Mouse (Mus musculus) forebrain, embryonic 16.5 days (tissue): ENCODE results near the gene Tnpo1. TPM values are rescaled to one million over a fixed set of nuclear protein-coding genes. Genes with fewer than 3 reads are reported as not detected.
"Not testable (repeated sequence)": the region's sequence is repeated elsewhere in the genome, so short reads cannot be mapped to it uniquely, and the experiment has no call there.

Experiments used
- ATAC-seq: fragments of 200-750 bp; cut with Nextera tagmentation; 2 replicates; pipeline ENCODE4 v1.8.0; 2017; ENCODE audit warnings: mild to moderate bottlenecking, moderate library complexity
- H3K27ac ChIP-seq: fragments of 300-500 bp; sonication (generic); 2 replicates; pipeline ENCODE4 v1.5.1; 2014; ENCODE audit warnings: low read length, control low read depth
- H3K27me3 ChIP-seq: fragments of 300-500 bp; sonication (generic); replicated peaks from 2 replicates; pipeline ENCODE4 v1.6.1; 2014; ENCODE audit warnings: low read length; ENCODE audit not compliant: control insufficient read depth, insufficient read depth
- H3K36me3 ChIP-seq: fragments of 300-500 bp; sonication (generic); 2 replicates; pipeline ENCODE4 v1.6.1; 2014; ENCODE audit not compliant: control insufficient read depth, insufficient read depth
- H3K4me1 ChIP-seq: fragments of 300-500 bp; sonication (generic); replicated peaks from 2 replicates; pipeline ENCODE4 v1.6.1; 2014; ENCODE audit warnings: low read length; ENCODE audit not compliant: control insufficient read depth, insufficient read depth
- H3K4me2 ChIP-seq: fragments of 300-500 bp; sonication (generic); 2 replicates; pipeline ENCODE4 v1.6.1; 2014; ENCODE audit warnings: mild to moderate bottlenecking, low read length, control low read depth
- H3K4me3 ChIP-seq: fragments of 300-500 bp; sonication (generic); replicated peaks from 2 replicates; pipeline ENCODE4 v1.5.1; 2014; ENCODE audit warnings: mild to moderate bottlenecking, low read length, control low read depth
- H3K9ac ChIP-seq: fragments of 300-500 bp; sonication (generic); replicated peaks from 2 replicates; pipeline ENCODE4 v1.6.1; 2014; ENCODE audit warnings: low read depth, low read length, control low read depth
- H3K9me3 ChIP-seq: fragments of 300-500 bp; sonication (generic); 2 replicates; pipeline ENCODE4 v1.6.1; 2016; ENCODE audit warnings: low read length; ENCODE audit not compliant: control insufficient read depth
- WGBS: fragments of 180-500 bp; shearing (Covaris S2); extraction: QIAGEN DNeasy Blood & Tissue Kit; methylation state at CpG from one replicate; pipeline ENCODE4 v1.1.7; 2014; 5-methylcytosine and 5-hydroxymethylcytosine counted together
- polyA plus RNA-seq: library from polyadenylated mRNA; unstranded; fragments of >200 nt; fragmentation: Nextera tagmentation; extraction: Ambion mirVana; gene quantifications from 2 replicates; pipeline ENCODE4 v1.2.1, GENCODE M21; 2015

The Tnpo1 gene
- polyA plus RNA-seq, 1 experiment from 2014 or later, result 52.1 TPM

DNA sequence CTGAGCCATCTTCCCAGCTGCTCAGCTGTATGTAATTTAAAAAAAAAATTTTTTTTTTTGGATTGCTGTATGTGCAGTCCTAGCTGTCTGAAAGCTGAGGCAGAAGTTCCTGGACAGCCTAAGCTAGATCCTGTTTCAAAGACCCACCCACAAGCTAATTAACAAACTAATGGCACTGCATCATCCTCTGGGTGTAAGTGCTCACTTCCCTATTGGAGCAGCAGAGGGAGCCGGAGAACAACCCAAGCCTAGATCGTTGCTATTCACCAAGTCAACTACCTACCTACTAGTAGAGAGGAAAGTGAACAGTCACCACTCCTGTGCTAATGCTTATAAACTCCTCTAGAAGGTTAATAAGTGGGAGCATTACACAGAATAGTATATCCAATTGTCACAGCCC lies 58.4 kb downstream of the Tnpo1 start:
- Histone ChIP-seq H3K27me3 (no peaks in the 10 kb centered on the region), H3K9ac (no peak overlapping the region), H3K4me1 (no peaks in the 10 kb centered on the region), H3K36me3 (peaks cover 21% of the 10 kb centered on the region), H3K27ac (no peak overlapping the region), H3K4me2 (no peak overlapping the region), H3K4me3 (no peak overlapping the region), H3K9me3 (no peaks in the 10 kb centered on the region)
- WGBS, result 52% methylated on average over 2 of the region's 2 CpGs
- peak; percentile 74 for ATAC-seq

DNA sequence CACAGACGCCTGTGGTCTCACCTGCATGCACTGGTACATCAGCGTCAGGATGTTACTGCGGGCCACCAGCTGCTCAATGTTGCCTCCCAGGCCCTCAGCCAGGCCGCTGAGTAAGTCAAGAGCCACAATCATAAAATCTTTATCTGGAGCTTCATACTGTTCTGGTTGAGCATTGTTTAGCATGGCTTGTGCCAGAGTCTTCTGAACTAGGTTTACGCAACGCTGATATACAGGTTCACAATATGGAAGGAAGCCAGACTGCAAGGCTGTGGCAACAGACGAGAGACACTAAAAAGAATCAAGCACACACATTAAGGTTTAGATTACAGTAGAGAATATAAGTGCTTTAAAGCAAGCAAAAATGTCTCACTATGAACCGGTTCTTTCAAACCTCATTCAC lies 70.9 kb downstream of the Tnpo1 start:
- WGBS, result 91% methylated on average over 8 of the region's 8 CpGs

DNA sequence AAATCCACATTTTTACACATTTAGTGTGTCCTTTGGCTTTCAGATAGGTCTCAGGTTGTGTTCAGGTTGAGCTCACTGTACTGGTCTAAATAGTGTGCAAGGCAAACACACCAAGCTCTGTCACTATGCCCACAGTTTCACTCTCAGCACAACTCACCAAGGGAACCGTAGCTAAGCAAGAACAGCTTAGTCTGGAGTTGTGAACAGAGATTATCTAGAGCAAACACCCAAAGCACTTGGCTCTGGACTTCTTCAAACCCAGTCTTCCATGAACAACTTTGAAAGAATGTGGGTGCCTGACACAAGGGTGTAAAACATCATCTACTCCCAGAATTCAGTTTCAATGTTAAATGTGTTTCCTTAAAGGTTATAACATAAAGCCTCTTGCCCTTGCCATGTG lies 80.4 kb downstream of the Tnpo1 start:
- no peak overlapping the region for H3K27ac ChIP-seq
- no peak overlapping the region for H3K4me2 ChIP-seq
- no peak overlapping the region for H3K4me3 ChIP-seq
- no peaks in the 10 kb centered on the region for H3K27me3 ChIP-seq
- no peak for ATAC-seq
- no peak overlapping the region for H3K9ac ChIP-seq
- peaks cover 18% of the 10 kb centered on the region for H3K36me3 ChIP-seq
- H3K4me1 ChIP-seq, result no peaks in the 10 kb centered on the region
- 95% methylated on average over 1 of the region's 1 CpGs for WGBS
- no peaks in the 10 kb centered on the region for H3K9me3 ChIP-seq

More for the DNA sequence above, 70.9 kb downstream of the Tnpo1 start:
- no peaks in the 10 kb centered on the region for H3K4me1 ChIP-seq
- no peak overlapping the region for H3K4me2 ChIP-seq
- no peak overlapping the region for H3K4me3 ChIP-seq
- ATAC-seq, result no peak
- H3K27me3 ChIP-seq, result no peaks in the 10 kb centered on the region
- H3K9ac ChIP-seq, result no peak overlapping the region
- no peak overlapping the region for H3K27ac ChIP-seq
- H3K9me3 ChIP-seq, result no peaks in the 10 kb centered on the region
- peaks cover 51% of the 10 kb centered on the region for H3K36me3 ChIP-seq

DNA sequence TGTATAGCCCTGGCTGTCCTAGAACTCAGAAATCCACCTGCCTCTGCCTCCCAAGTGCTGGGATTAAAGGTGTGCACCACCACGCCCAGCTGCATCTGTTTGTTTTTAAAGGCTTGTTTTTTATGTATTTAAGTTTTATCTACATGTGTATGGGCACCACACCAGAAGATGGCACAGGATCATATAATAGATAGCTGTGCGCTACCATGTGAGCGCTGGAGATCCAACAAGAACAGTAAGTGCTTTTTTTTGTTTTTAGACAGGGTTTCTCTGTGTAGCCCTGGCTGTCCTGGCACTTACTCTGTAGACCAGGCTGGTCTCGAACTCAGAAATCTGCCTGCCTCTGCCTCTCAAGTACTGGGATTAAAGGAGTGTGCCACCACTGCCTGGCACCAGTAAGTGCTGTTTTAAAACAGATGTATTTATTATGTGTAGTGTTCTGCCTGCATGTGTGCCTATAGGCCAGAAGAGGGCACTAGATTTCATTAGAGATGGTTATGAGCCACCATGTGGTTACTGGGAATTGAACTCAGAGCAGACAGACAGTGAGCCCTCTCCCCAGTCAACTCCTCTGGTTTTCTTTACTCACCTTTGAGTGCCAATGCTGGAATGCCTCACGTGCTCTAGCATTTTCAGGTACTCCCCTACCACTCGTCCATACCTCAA lies 89.6 kb downstream of the Tnpo1 start:
- no peak overlapping the region for H3K9ac ChIP-seq
- H3K27ac ChIP-seq, result no peak overlapping the region
- no peak overlapping the region for H3K4me3 ChIP-seq
- no peaks in the 10 kb centered on the region for H3K4me1 ChIP-seq
- H3K27me3 ChIP-seq, result no peaks in the 10 kb centered on the region
- 92% methylated on average over 6 of the region's 6 CpGs for WGBS
- peaks cover 12% of the 10 kb centered on the region for H3K36me3 ChIP-seq
- no peaks in the 10 kb centered on the region for H3K9me3 ChIP-seq
- ATAC-seq, result no peak
- H3K4me2 ChIP-seq, result no peak overlapping the region

DNA sequence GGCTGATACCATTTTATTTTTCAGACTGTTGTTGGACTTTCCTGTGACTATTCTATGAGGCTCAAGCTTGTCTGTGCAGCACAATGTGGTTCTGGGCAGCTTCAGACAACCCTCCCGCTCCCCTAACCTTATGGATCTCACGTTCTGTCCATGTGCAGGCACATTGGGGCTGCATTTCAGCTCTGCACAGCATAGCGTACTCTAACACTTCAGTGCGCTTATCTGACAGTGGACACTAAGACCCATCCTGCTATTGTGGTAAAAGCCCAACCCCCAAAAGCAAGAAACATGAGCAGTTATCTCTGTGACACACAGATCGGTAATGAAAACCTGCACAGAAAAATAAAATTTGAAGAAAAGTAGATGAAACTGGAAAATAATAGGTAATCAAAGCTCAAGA lies 90.4 kb downstream of the Tnpo1 start:
- H3K36me3 ChIP-seq, result peaks cover 12% of the 10 kb centered on the region
- no peak overlapping the region for H3K27ac ChIP-seq
- no peaks in the 10 kb centered on the region for H3K27me3 ChIP-seq
- no peak overlapping the region for H3K9ac ChIP-seq
- H3K4me1 ChIP-seq, result no peaks in the 10 kb centered on the region
- WGBS, result 91% methylated on average over 5 of the region's 5 CpGs
- peak; percentile 29; the same call in 1 of the 2 replicates for ATAC-seq
- H3K4me3 ChIP-seq, result no peak overlapping the region
- H3K9me3 ChIP-seq, result no peaks in the 10 kb centered on the region
- no peak overlapping the region for H3K4me2 ChIP-seq

DNA sequence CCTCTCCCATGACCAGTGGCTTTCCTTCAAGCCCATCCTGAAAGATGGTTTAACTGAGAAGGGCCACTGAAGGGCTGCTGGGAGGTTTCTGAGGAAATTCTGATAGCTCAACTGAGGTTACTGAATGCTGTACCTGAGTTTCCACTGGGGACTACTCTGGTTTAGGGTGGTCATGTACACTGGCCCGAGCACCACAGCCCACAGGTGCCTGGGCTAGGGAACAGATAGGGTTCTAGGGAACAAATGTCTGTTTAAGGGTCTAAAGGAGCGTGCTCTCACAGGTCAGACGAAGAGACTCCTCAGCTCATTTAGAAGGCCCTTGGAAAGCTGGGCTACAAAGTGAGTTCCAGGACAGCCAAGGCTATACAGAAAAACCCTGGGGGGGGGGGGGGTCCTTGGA lies 91.5 kb downstream of the Tnpo1 start:
- H3K4me3 ChIP-seq, result no peak overlapping the region
- no peaks in the 10 kb centered on the region for H3K4me1 ChIP-seq
- peak; percentile 28; the same call in 1 of the 2 replicates for ATAC-seq
- 83% methylated on average over 3 of the region's 3 CpGs for WGBS
- no peak overlapping the region for H3K4me2 ChIP-seq
- no peak overlapping the region for H3K9ac ChIP-seq
- no peak overlapping the region for H3K27ac ChIP-seq
- no peaks in the 10 kb centered on the region for H3K27me3 ChIP-seq
- peaks cover 12% of the 10 kb centered on the region for H3K36me3 ChIP-seq
- H3K9me3 ChIP-seq, result no peaks in the 10 kb centered on the region

DNA sequence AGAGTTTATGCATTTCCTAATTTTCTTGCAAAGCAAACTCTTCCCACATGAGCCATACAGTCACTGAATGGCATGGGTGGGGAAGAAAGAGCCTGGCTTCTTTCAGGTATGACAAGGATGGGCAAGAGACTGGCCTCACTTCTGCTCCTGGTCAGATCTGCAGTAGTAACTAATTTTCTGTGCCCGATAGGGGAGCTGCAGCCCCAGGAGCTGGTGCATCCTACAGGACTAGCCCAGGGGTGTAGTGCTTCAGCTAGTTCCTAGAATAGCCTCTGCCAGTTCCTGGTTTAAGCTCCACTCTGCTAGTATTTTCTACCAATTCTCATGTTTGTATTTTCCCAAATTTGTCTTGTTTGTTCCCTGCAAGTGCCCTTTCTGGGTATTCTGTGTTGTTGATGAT lies 92.0 kb downstream of the Tnpo1 start:
- 0 out of 2 replicates have a peak, but pooled peaks have one; percentile 26 for ATAC-seq
- no peaks in the 10 kb centered on the region for H3K9me3 ChIP-seq
- no peak overlapping the region; the same call in 1 of the 2 replicates for H3K27ac ChIP-seq
- no peaks in the 10 kb centered on the region for H3K4me1 ChIP-seq
- no peak overlapping the region for H3K4me3 ChIP-seq
- 50% methylated on average over 1 of the region's 1 CpGs for WGBS
- no peak overlapping the region for H3K9ac ChIP-seq
- H3K4me2 ChIP-seq, result no peak overlapping the region
- peaks cover 12% of the 10 kb centered on the region for H3K36me3 ChIP-seq
- H3K27me3 ChIP-seq, result no peaks in the 10 kb centered on the region

DNA sequence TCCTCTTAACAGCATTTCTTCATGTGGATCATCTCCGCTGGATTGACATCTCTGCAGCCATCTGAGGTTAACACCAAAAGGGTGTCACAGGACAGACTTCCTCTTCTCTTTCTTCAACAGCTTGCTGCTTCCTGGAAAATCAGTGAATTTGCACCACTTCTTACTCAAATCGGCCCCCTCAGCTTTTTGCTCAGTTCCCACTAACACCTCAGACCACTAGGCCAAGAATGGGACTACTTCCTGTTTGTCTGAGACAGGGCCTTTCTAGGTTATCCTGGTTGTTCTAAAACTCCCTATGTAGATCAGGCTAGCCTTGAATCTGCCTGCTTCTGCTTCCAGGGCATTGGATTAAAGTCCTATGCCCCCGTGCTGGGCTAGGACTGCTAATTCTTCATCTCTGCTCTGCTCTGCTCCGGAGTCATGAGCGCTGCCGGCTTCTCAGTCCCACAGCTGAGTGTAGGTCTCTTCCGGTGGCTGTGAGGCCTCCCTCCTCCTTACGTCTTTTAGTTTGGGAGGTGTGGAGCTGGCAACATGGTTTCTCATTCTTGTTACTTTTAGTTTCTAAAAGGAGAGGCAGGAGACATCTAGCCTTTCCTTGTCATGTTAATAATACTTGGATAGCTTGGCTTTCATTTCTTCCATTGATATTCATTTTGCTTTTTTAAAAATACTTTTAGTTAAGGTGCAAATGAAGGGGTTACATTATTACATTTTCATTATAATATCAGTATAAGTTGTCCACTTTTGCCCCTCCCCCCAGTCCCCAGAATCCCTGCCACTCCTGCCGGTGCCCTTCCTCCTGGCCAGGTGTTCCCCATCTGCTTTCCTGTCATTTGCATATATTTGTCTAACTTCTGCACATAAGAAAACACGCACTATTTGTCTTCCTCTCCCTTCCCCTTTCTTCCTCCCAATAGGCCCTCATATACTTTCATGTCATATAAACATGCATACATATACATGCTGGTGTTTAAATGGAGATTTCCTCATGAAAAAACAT lies 93.4 kb downstream of the Tnpo1 start:
- Histone ChIP-seq H3K4me3 (no peak overlapping the region), H3K27ac (no peak overlapping the region), H3K4me2 (no peak overlapping the region), H3K27me3 (no peaks in the 10 kb centered on the region), H3K36me3 (peaks cover 7% of the 10 kb centered on the region), H3K9ac (no peak overlapping the region), H3K9me3 (no peaks in the 10 kb centered on the region), H3K4me1 (no peaks in the 10 kb centered on the region)
- no peak for ATAC-seq
- WGBS, result 84% methylated on average over 10 of the region's 10 CpGs

DNA sequence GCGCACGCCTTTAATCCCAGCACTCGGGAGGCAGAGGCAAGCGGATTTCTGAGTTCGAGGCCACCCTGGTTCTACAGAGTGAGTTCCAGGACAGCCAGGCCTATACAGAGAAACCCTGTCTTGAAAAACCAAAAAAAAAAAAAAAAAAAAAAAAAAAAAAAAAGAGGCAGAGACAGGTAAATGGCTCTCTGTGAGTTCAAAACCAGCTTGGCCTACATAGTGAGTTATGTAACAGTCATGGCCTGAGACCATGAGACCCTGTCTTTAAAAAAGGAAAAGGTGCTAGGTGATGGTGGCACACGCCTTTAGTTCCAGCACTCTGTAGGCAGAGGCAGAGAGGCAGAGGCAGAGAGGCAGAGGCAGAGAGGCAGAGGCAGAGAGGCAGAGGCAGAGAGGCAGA lies 97.2 kb downstream of the Tnpo1 start:
- 95% methylated on average over 6 of the region's 6 CpGs for WGBS
- H3K27ac ChIP-seq, H3K9me3 ChIP-seq, H3K27me3 ChIP-seq, H3K9ac ChIP-seq, ATAC-seq, H3K4me3 ChIP-seq, H3K36me3 ChIP-seq, H3K4me2 ChIP-seq, H3K4me1 ChIP-seq: not testable (repeated sequence)
